Mouse (Mus musculus) cortical plate, adult 2 months (tissue): ENCODE measurements around the gene Ces5a. TPM values are rescaled to one million over a fixed set of nuclear protein-coding genes. Genes with fewer than 3 reads are reported as not detected.
"Not testable (repeated sequence)": the region's sequence is repeated elsewhere in the genome, so short reads cannot be mapped to it uniquely, and the experiment has no call there.

Experiments
- H3K27ac ChIP-seq: fragments of 200-500 bp; 2 replicates; pipeline ENCODE4 v1.5.1; 2012; ENCODE audit warnings: low read length, control low read depth, inconsistent platforms; ENCODE audit not compliant: insufficient read depth
- H3K4me1 ChIP-seq: fragments of 200-500 bp; 2 replicates; pipeline ENCODE4 v1.6.1; 2011; ENCODE audit warnings: low read length; ENCODE audit not compliant: control insufficient read depth, insufficient read depth
- H3K4me3 ChIP-seq: fragments of 200-500 bp; 2 replicates; pipeline ENCODE4 v1.5.1; 2011; ENCODE audit warnings: mild to moderate bottlenecking, low read length, control low read depth; ENCODE audit not compliant: insufficient read depth
- CTCF ChIP-seq: fragments of 200-500 bp; IDR thresholded peaks from 2 replicates; pipeline ENCODE4 v1.5.1; 2011; ENCODE audit warnings: mild to moderate bottlenecking, control low read depth, low read length; ENCODE audit not compliant: insufficient read depth; ENCODE audit errors: extremely low read depth
- POLR2A ChIP-seq: fragments of 200-500 bp; IDR thresholded peaks from 2 replicates; pipeline ENCODE4 v1.6.1; 2011; ENCODE audit warnings: mild to moderate bottlenecking, low read length, control low read depth; ENCODE audit not compliant: insufficient read depth; ENCODE audit errors: extremely low read depth
- polyA plus RNA-seq: library from polyadenylated mRNA; depleted of rRNA; stranded (reverse); fragments of >200 nt; gene quantifications from 2 replicates; pipeline ENCODE4 v1.2.3, GENCODE M21; 2012; rRNA removed

Ces5a gene
- polyA plus RNA-seq, 1 experiment: 1.9 TPM

GRCm38 (mm10) chr8:93562557-93563210 lies 27.1 kb upstream of the Ces5a start:
- H3K4me1 ChIP-seq: peaks cover 14% of the 10 kb centered on the region
- no peak overlapping the region for H3K4me3 ChIP-seq
- TF ChIP-seq POLR2A (no peak), CTCF (no peak)
- no peak overlapping the region for H3K27ac ChIP-seq

DNA sequence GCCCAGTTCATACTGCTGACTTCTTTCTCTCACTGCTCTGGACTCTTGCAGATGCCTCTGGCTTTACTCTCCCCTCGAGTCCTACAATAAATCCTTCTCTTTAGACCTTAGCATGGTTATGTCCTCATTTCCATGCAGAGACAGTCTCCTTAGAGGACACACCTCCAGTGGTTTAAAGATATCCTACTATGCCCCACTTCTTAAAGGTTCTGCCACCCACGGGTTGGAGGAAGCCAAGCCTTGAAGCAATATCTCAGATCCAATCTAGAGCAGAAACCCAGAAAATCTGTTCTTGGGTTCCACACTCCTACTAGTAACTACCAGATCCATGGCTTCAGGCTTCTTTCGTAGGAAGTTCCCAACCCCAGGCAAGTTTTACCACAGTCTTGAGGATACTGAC lies 25.6 kb upstream of the Ces5a start:
- Histone ChIP-seq H3K4me1 (peaks cover 14% of the 10 kb centered on the region), H3K27ac (0 out of 2 replicates have a peak overlapping the region, but pooled peaks have one; percentile 21), H3K4me3 (no peak overlapping the region)
- TF ChIP-seq POLR2A: no peak
- no peak for TF ChIP-seq CTCF

DNA sequence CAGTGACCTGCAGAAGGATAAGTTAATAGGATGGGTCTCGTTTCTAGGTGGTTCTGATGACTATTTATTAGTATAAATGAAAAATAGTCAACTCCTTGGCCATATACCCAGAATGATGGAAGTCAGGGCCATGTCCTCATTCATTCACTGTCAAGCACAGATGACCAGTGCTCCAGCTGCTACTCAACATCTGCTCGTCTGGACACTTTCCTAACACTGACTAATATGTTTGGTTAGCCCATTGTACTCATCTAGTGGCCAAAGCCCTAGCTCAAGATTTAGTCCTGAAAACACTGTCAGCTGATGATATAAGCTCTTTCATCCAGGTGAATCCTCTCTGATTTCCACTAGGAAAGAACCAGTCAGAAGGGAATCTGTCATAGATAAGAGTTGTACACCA lies 24.1 kb upstream of the Ces5a start:
- Histone ChIP-seq H3K27ac (no peak overlapping the region), H3K4me1 (peaks cover 14% of the 10 kb centered on the region), H3K4me3 (no peak overlapping the region)
- TF ChIP-seq POLR2A (no peak), CTCF (no peak)

GRCm38 (mm10) chr8:93502634-93503033 lies 33.0 kb downstream of the Ces5a start:
- Histone ChIP-seq H3K4me3 (no peak overlapping the region), H3K27ac (no peak overlapping the region), H3K4me1 (no peaks in the 10 kb centered on the region)
- no peak for TF ChIP-seq CTCF
- TF ChIP-seq POLR2A: no peak

DNA sequence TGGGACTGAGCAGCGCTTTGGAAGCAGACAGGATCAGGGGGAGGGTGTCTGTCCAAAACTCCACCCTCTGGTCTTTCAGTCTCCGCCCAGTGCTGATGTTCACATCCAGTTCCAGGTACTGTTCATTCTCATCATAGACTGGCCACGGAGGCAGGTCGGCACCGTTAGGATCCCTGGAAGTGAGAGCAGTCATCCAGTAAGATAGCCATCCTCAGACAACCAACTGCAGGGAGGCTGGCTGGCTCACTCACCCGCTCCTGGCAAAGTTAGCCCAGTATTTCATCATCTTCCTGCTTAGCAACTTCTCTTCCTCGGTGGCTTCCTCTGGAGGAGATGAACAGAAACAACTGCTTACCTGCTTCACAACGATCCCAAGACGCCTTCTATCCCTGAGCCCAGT lies 36.2 kb downstream of the Ces5a start:
- Histone ChIP-seq H3K27ac (no peak overlapping the region), H3K4me1 (0 out of 2 replicates have a peak, but pooled peaks cover 2% of the 10 kb centered on the region), H3K4me3 (no peak overlapping the region)
- no peak for TF ChIP-seq CTCF
- no peak for TF ChIP-seq POLR2A

DNA sequence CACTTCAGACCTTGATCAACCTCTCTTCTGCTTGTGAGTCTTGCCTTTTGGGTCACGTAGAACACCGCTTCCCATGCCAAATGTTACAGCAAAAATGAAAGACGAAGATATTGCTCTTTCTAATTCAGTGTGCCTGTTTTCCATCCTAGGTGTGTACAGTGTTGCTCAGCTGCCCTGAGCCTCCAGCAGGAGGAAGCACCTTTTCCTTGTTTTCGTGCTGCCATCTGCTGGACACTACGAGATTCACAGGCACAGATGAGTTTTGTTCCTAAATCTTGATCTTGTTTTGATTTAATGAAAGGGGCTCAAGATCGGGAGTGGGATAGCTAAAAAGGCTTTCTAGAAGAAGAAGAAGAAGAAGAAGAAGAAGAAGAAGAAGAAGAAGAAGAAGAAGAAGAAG lies 40.3 kb downstream of the Ces5a start:
- Histone ChIP-seq H3K27ac (no peak overlapping the region), H3K4me3 (no peak overlapping the region), H3K4me1 (0 out of 2 replicates have a peak, but pooled peaks cover 2% of the 10 kb centered on the region)
- TF ChIP-seq CTCF: peak; percentile 97
- TF ChIP-seq POLR2A: no peak

DNA sequence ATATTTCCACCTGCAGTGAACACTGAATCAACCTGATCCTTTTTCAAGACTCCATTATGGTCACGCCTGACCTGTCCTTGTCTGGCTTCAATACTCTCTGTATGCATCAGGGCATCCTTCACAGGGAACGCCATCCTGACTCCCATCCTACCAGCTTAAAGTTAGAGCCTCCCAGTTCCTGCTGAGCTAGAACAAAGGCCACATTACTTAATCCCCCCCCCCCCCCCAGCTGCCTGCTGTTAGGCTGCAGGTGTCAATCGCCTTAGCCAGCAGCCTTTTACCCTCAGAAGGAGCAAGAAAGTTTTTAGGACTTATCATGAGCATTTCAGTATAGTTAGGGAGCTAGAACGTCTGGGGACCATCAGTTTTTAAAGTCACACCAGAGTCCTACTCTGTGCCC lies 46.9 kb downstream of the Ces5a start:
- TF ChIP-seq CTCF: no peak
- no peak for TF ChIP-seq POLR2A
- no peaks in the 10 kb centered on the region for H3K4me1 ChIP-seq
- H3K27ac ChIP-seq: no peak overlapping the region
- H3K4me3 ChIP-seq: no peak overlapping the region

GRCm38 (mm10) chr8:93478211-93478610 lies 57.4 kb downstream of the Ces5a start:
- Histone ChIP-seq H3K27ac (no peak overlapping the region), H3K4me1 (no peaks in the 10 kb centered on the region), H3K4me3 (no peak overlapping the region)
- TF ChIP-seq CTCF (no peak), POLR2A (no peak)

DNA sequence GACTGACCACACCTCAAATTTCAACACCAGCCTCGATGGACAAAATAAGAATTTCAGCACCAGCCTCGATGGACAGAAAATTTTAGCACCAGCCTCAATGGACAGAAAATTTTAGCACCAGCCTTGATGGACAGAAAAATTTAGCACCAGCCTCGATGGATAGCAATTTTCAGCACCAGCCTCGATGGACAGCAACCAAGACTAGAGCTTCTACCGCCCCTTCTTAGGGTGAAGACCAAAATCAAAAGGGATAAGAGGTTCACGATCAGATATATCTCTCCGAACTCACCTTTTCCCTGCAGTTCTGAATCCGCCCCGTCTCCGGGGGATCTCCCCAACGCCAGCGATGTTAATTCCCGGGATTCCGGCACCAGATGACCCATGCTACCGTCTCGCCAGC lies 65.9 kb downstream of the Ces5a start:
- H3K4me3 ChIP-seq, H3K4me1 ChIP-seq, H3K27ac ChIP-seq: not testable (repeated sequence)

- Histone ChIP-seq H3K4me1 (no peaks in the 10 kb centered on the region), H3K27ac (no peak overlapping the region), H3K4me3 (no peak overlapping the region)
- TF ChIP-seq POLR2A (no peak), CTCF (no peak)
These were observed 81.3 kb downstream of the Ces5a start for GRCm38 (mm10) chr8:93454258-93454877.

Other genes with a start within 250 kb of the Ces5a start
- 0.06 TPM in 1 of 2 replicates, not detected in the other for gene Ces1g, start 198.5 kb downstream of the Ces5a start, polyA plus RNA-seq
- not detected in 2 replicates for gene Ces1h, start 156.1 kb downstream of the Ces5a start, polyA plus RNA-seq